In the genomic region with DNA sequence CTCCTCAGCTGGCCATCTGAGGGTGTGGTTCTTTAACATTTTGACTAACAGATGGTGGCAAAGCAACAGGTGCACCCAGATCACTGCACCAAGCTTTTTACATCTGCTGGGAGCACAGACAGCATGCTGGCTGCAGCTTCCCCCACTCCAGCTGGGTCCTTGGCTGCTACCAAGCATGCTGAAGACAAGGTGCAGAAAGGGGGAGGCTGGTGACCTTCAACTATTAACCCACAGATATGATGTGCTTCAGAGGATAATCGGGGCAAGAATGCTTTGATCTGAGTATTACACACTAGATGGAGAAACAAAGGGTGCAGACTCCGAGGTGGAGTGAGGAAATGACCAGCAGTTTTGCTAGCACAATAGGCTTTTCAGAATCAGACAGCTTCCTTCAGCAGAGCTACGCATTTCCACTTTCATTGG, we compare ENCODE assay signal across 9 mouse cellular contexts.
DNase-seq lines count a peak whose midpoint lies in the region; ATAC-seq lines count a peak whose summit lies in the region.
"Had no signal": no experiment of that assay in that cellular context is flagged by ENCODE, and none has a peak within 500 bp of the region (broad histone marks: within the 10 kb centered on the region; RNA-seq: fewer than 3 reads in every experiment).

No protein-coding gene starts in this region.

- H3K27ac ChIP-seq in limb, embryonic 11.5 days (replicated peaks; ENCODE audit: low read depth, low read length), result no peak overlapping the region
- H3K27ac ChIP-seq in limb, embryonic 10.5 days, result no peak overlapping the region
- no peak overlapping the region for H3K27ac ChIP-seq in embryonic facial prominence, embryonic 12.5 days
- H3K27ac ChIP-seq in neural tube, embryonic 11.5 days (ENCODE audit: low read depth, low read length), result no peak overlapping the region

- ATAC-seq in limb, embryonic 11.5 days (ENCODE audit: insufficient number of reproducible peaks, low FRiP score, low TSS enrichment, low read depth), result no peak
- ATAC-seq in embryonic facial prominence, embryonic 12.5 days (ENCODE audit: insufficient number of reproducible peaks, insufficient read depth, low FRiP score, low TSS enrichment), result 0 out of 2 replicates have a peak, but pooled peaks have one; percentile 69
- ATAC-seq in neural tube, embryonic 11.5 days (ENCODE audit: insufficient read depth, low FRiP score, low TSS enrichment), result no peak

- no peak overlapping the region for H3K4me3 ChIP-seq in limb, embryonic 11.5 days (ENCODE audit: low read depth, low read length)
- no peak overlapping the region for H3K4me3 ChIP-seq in limb, embryonic 10.5 days
- H3K4me3 ChIP-seq in embryonic facial prominence, embryonic 12.5 days, result no peak overlapping the region
- H3K4me3 ChIP-seq in neural tube, embryonic 11.5 days (ENCODE audit: low read depth, low read length), result no peak overlapping the region

- H3K4me2 ChIP-seq in limb, embryonic 11.5 days (ENCODE audit: low read depth, severe bottlenecking), result no peak overlapping the region
- H3K4me2 ChIP-seq in embryonic facial prominence, embryonic 12.5 days (replicated peaks), result no peak overlapping the region
- H3K4me2 ChIP-seq in neural tube, embryonic 11.5 days (ENCODE audit: low read depth), result no peak overlapping the region

- peak; percentile 21 to 38 for DNase-seq in cerebellum, postnatal 14 days
- no peak for DNase-seq in cerebellum, adult 11-12 months
- peak; percentile 30 for DNase-seq in limb, embryonic 11.5 days (ENCODE audit: low spot score)
- no peak for DNase-seq in limb, embryonic 10.5 days (ENCODE audit: low spot score)
- DNase-seq in neural tube, embryonic 11.5 days (ENCODE audit: low spot score), result peak; percentile 40
- no peak for DNase-seq in testis, postnatal 14 days (ENCODE audit: low spot score)
- no peak for DNase-seq in lung, adult 18-20 months
- DNase-seq: spleen, adult 18-20 months had no signal

- H3K9me3 ChIP-seq in limb, embryonic 11.5 days (ENCODE audit: control insufficient read depth, low read length), result no peaks in the 10 kb centered on the region
- H3K9me3 ChIP-seq in limb, embryonic 10.5 days (replicated peaks), result no peaks in the 10 kb centered on the region
- H3K9me3 ChIP-seq in embryonic facial prominence, embryonic 12.5 days, result no peaks in the 10 kb centered on the region
- no peaks in the 10 kb centered on the region for H3K9me3 ChIP-seq in neural tube, embryonic 11.5 days (ENCODE audit: control insufficient read depth, low read length)

- no peaks in the 10 kb centered on the region for H3K27me3 ChIP-seq in limb, embryonic 11.5 days (ENCODE audit: control insufficient read depth, insufficient read depth, low read length)
- no peaks in the 10 kb centered on the region for H3K27me3 ChIP-seq in limb, embryonic 10.5 days (ENCODE audit: low read depth, poor library complexity, severe bottlenecking)
- H3K27me3 ChIP-seq in embryonic facial prominence, embryonic 12.5 days, result no peaks in the 10 kb centered on the region
- no peaks in the 10 kb centered on the region for H3K27me3 ChIP-seq in neural tube, embryonic 11.5 days (ENCODE audit: control insufficient read depth, insufficient read depth, low read length)

- no peaks in the 10 kb centered on the region for H3K36me3 ChIP-seq in limb, embryonic 11.5 days (ENCODE audit: control insufficient read depth, insufficient read depth, low read length)
- no peaks in the 10 kb centered on the region for H3K36me3 ChIP-seq in limb, embryonic 10.5 days
- no peaks in the 10 kb centered on the region for H3K36me3 ChIP-seq in embryonic facial prominence, embryonic 12.5 days
- H3K36me3 ChIP-seq in neural tube, embryonic 11.5 days (ENCODE audit: control insufficient read depth, insufficient read depth, low read length), result no peaks in the 10 kb centered on the region

- 47% methylated on average over 3 of the region's 3 CpGs for WGBS in limb, embryonic 11.5 days
- WGBS in limb, embryonic 10.5 days, result 62% methylated on average over 3 of the region's 3 CpGs
- 42% methylated on average over 3 of the region's 3 CpGs for WGBS in embryonic facial prominence, embryonic 12.5 days
- WGBS in neural tube, embryonic 11.5 days, result 29% methylated on average over 3 of the region's 3 CpGs

- peaks cover 7% of the 10 kb centered on the region for H3K4me1 ChIP-seq in limb, embryonic 11.5 days (ENCODE audit: control insufficient read depth, insufficient read depth, low read length)
- H3K4me1 ChIP-seq in limb, embryonic 10.5 days, result peaks cover 16% of the 10 kb centered on the region
- H3K4me1 ChIP-seq in embryonic facial prominence, embryonic 12.5 days, result peaks cover 16% of the 10 kb centered on the region
- H3K4me1 ChIP-seq in neural tube, embryonic 11.5 days (ENCODE audit: control insufficient read depth, insufficient read depth, low read length), result 0 out of 2 replicates have a peak, but pooled peaks cover 3% of the 10 kb centered on the region

- H3K9ac ChIP-seq in limb, embryonic 11.5 days (ENCODE audit: low read length), result no peak overlapping the region
- no peak overlapping the region for H3K9ac ChIP-seq in embryonic facial prominence, embryonic 12.5 days
- no peak overlapping the region for H3K9ac ChIP-seq in neural tube, embryonic 11.5 days (ENCODE audit: low read length)

Comparison
In these comparisons a context has a peak if more than half of its experiments do, and no peak if none do; other contexts are left out.
1. DNase-seq: peak in cerebellum, postnatal 14 days (2 of 2), limb, embryonic 11.5 days (single experiment) and neural tube, embryonic 11.5 days (single experiment); none in cerebellum, adult 11-12 months (single experiment), limb, embryonic 10.5 days (single experiment), testis, postnatal 14 days (single experiment) and lung, adult 18-20 months (0 of 2).